Mouse (Mus musculus) embryonic fibroblast, embryonic 13.5 days (primary cell): ENCODE measurements at regions not wholly inside any gene's neighbourhood (a gene's known extent, or its start where the extent isn't known, plus 50 kb on each side); places are given as distances from the start of the nearest gene placed in this dataset.

Source experiments
- CTCF ChIP-seq: IDR thresholded peaks from 2 replicates; pipeline ENCODE4 v1.5.1; 2011; ENCODE audit warnings: mild to moderate bottlenecking, control low read depth, low read length, moderate library complexity, borderline replicate concordance; ENCODE audit not compliant: insufficient read depth
- POLR2A ChIP-seq: IDR thresholded peaks from 2 replicates; pipeline ENCODE4 v1.6.1; 2011; ENCODE audit warnings: low read depth, mild to moderate bottlenecking, control low read depth, low read length, moderate library complexity

- TF ChIP-seq CTCF: no peak
- TF ChIP-seq POLR2A: no peak
Measured at GRCm38 (mm10) chr15:61905165-61905845, 982.5 kb upstream of the A1bg start.
